Mouse (Mus musculus) frontal cortex, postnatal 36 days (tissue): ENCODE results near the gene Zfp697.
"Not testable (repeated sequence)": the region's sequence is repeated elsewhere in the genome, so short reads cannot be mapped to it uniquely, and the experiment has no call there.

Experiments
- DNase-seq, 2 experiments: peaks; one replicate each; pipeline ENCODE4 v3.0.0; 2022; ENCODE audit warnings: low spot score in 2 of 2

Gene Zfp697

GRCm38 (mm10) chr3:98418991-98419785 is 36.9 kb downstream of the Zfp697 start:
- DNase-seq = peak in 1 of 2 experiments; percentile 60

- DNase-seq = no peak
These were observed 37.5 kb downstream of the Zfp697 start for GRCm38 (mm10) chr3:98419786-98420070.

GRCm38 (mm10) chr3:98422926-98423325 is 40.7 kb downstream of the Zfp697 start:
- no peak for DNase-seq

- no peak for DNase-seq
These were observed 44.5 kb downstream of the Zfp697 start for GRCm38 (mm10) chr3:98426749-98427148.

DNA sequence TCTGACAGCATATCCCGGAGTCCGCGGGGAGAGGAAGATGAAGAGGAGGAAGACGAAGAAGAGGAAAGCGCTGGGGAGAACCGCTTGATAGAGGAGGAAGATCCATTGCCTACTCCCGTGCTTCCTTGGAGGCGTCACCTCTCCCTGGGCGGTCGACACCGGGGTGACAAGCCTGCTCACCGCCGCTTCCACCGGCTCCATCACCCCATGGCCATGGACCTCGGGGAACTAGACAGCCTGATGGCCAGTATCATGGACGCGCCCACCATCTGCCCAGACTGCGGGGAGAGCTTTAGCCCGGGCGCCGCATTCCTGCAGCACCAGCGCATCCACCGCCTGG is 45.0 kb downstream of the Zfp697 start:
- no peak for DNase-seq

DNA sequence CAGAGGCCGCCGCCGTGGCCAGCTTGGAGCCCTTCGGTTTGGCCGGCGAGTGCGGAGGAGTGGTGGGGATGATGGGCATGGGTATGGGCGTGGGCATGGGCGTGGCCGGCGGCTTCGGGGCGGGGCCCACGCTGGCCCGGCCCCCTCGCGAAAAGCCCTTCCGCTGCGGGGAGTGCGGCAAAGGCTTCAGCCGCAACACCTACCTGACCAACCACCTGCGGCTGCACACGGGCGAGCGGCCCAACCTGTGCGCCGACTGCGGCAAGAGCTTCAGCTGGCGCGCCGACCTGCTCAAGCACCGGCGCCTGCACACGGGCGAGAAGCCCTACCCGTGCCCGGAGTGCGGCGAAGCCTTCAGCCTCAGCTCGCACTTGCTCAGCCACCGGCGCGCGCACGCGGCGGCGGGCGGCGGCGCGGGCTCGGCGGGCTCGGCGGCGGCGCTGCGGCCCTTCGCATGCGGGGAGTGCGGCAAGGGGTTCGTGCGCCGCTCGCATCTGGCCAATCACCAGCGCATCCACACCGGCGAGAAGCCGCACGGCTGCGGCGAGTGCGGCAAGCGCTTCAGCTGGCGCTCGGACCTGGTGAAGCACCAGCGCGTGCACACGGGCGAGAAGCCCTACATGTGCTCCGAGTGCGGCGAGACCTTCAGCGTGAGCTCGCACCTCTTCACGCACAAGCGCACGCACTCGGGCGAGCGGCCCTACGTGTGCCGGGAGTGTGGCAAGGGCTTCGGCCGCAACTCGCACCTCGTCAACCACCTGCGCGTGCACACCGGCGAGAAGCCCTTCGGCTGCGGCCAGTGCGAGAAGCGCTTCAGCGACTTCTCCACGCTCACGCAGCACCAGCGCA is 45.6 kb downstream of the Zfp697 start:
- DNase-seq = peak; percentile 79 to 86

DNA sequence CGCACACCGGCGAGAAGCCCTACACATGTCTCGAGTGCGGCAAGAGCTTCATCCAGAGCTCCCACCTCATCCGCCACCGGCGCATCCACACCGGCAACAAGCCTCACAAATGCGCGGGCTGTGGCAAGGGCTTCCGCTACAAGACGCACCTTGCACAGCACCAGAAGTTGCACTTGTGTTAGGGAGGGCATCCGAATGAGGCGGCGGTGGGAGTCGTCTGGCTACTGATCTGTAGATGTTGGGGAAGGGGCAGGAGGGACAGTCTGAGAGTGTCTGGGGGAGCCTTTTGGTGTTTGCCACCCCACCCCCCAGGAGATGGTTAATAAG is 46.2 kb downstream of the Zfp697 start:
- peak in 1 of 2 experiments; percentile 42 for DNase-seq

DNA sequence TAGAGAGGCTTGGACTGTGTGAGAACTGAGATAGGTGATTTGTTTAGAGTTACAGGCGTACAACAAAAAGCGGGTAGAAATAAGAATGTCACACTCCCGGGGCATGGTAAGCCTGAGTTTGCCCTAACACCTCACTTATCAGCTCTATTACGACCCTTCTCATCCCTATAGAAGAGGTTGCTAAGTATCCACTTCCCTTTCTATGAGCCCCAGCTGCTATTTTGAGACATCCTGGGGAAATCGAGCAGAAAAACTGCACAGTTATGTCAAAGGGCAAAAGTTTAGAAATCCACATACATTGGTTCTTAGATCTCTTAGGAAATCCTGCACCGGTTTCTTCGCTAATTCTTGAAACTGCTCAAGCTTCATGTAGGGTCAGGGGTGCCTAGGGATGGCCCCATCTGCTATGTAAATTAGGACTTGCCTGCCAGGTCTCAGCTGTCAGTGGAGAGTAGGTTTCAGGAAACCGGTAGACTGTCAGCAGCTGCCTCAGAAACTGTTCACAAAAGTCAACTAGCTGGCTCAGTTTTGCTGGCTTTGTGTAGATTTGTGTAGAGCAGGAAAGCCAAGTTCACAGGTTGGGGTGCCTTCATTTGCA is 46.8 kb downstream of the Zfp697 start:
- DNase-seq = no peak

- no peak for DNase-seq
These were observed 52.0 kb downstream of the Zfp697 start for GRCm38 (mm10) chr3:98434088-98434816.

DNA sequence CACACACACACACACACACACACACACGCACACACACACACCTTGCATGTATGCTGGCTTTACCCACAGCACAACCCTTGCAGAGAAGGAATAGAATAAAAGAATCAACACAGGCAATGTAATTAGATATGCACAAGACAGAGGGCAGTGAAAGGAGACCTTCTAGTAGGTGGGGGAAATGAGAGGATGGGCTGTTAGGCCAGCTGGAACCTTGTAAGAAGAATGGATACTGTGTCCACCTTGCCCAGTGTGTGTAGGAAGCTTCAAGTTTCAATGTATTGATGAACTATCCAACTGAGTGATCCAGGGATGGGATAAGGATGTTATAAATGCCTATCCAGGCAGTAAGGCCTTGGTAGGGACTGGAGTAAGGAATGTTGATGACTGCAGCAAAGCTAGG is 52.8 kb downstream of the Zfp697 start:
- no peak for DNase-seq

- DNase-seq = not testable (repeated sequence)
These were observed 60.0 kb downstream of the Zfp697 start for GRCm38 (mm10) chr3:98442245-98442644.

DNA sequence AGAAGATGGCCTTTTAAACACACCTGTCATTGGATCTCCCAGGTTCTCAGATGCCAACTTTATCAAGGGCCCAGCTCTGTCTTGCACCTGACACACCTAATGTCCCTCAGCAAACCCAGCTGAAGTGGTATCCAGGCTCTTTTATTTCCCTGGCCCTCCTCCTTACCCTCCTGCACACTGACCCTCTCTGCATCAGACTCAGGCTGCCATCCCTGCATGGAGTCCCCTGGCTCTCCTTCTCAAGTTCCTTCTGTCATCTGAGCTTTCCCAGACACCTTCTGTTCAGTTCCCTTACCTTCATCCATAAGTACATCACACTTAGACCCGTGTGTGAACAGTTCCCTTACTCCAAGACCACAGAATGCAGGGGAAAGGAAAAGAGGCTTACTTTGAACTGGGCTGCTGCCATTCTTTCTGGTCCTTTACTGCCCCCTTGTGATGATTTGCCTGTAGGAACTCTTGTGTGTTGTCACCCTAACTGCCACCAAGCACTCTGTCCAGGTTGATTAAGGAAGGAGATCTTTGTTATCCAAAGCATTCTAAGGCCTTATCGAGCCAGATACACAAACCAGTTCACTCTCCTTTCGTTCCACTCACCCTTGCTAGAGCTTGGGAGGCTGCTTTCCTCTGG is 61.0 kb downstream of the Zfp697 start:
- DNase-seq = not testable (repeated sequence)

- DNase-seq = not testable (repeated sequence)
These were observed 61.7 kb downstream of the Zfp697 start for GRCm38 (mm10) chr3:98443924-98444323.

GRCm38 (mm10) chr3:98453786-98454185 is 71.5 kb downstream of the Zfp697 start:
- not testable (repeated sequence) for DNase-seq

DNA sequence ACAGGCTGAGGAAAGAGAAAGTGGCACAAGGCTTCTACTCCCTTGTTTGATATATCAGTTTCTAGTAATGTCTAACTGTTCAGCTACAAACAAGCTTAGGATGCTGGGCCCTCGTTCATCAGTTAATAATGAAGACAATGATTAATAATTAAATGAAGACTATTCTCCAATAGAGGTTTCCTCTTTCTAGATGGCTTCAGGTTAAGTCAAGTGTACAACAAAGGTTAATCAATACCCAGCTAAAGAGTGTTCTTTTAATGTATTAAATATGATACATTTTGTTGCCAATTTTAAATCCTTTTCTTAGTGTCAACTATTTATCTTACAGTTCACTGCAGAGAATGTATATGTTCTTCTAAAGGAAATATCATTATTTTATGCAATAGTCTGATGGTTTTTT is 74.8 kb downstream of the Zfp697 start, which contains the start of gene Gm4450:
TSS of gene Gm4450 (minus strand) at position 101 of the 400 bp plus-strand sequence.
- not testable (repeated sequence) for DNase-seq

DNA sequence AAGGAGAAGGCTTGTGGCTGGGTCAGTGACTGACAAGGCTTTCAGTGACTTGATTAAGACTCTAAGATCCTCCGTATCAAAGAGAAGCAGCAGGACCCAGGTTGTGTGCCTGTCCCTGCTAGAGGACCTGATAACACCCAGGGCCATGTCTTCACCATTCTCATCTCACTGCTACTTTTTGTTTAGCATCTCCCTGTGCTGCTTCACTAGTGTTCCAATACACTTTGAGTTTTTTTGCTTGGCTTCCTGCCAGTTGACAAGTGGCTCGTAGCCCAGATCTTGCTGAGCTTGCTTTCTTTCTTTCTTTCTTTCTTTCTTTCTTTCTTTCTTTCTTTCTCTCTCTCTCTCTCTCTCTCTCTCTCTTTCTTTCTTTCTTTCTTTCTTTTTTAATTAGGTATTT is 87.1 kb downstream of the Zfp697 start:
- not testable (repeated sequence) for DNase-seq

DNA sequence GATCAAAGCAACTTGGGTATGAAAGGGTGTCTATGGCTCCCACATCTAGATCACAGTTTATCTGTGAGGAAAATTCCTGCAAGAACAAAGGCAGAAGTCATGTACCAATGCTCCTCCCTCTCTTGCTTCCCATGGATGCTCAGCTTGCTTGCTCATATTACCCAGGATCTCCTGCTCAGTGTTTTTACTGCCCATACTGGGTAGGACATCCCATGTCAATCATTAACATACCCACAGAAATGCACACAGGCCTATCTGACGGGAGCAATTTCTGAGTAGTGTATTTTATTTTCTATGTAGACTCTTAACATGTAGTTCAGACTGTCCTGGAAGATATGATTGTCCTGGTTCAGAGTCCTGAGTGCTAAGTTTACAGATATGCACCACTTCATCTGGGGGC is 88.8 kb downstream of the Zfp697 start:
- DNase-seq = not testable (repeated sequence)

DNA sequence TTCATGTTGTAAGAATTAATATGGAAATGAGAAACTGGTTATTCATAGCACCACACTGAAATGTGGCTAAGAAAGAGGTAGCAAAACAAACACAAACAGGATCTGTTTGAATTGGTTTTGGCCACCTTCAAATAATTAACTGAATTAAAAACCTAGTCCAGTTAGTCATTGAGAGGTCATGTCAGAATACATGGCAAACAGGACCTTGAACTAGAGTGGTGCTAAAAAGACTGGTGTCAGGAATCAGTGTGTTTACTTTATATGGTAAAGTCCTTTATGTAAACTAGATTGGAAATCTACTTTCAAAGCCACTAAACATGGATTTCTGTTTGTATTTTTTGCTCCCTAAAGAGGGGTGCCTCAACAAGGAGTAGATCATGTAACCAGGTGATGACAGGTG is 89.2 kb downstream of the Zfp697 start:
- DNase-seq = not testable (repeated sequence)

DNA sequence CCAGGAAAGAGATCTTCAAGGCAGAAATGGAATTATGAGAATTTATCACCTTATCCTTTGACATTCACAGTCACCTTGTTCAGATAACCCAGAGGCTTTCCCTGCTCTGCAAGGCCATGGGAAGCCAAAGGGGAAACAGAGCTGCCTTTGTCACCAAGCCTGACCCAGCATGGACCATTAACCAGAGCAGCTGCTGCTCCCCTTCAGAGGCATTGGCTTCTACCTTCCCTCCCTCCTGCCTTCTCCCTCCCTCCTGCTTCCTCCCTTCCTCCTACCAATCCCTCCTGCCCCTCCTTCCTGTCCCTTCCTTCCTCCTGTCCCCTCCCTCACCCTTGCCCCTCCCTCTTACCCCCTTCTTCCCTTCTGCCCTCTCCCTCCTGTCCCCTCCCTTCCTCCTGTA is 111.9 kb downstream of the Zfp697 start:
- not testable (repeated sequence) for DNase-seq

DNA sequence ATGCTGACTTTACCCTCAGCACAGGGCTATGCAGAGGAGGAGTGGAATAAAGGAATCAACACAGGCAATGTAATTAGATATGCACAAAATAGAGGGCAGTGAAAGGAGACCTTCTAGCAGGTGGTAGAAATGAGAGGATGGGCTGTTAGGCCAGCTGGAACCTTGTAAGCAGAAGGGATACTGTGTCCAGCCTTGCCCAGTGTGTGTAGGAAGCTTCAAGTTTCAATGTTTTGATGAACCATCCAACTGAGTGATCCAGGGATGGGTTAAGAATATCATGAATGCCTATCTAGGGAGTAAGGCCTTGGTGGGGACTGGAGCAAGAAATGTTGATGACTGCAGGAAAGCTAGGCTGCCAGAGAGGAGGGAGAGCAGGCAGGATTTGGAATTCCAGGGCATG is 112.8 kb downstream of the Zfp697 start:
- not testable (repeated sequence) for DNase-seq

- not testable (repeated sequence) for DNase-seq
These were observed 114.5 kb downstream of the Zfp697 start for GRCm38 (mm10) chr3:98496762-98497161.

GRCm38 (mm10) chr3:98497401-98497800 is 115.1 kb downstream of the Zfp697 start:
- DNase-seq = not testable (repeated sequence)
